Mouse (Mus musculus) urinary bladder, postnatal 14 days (tissue): ENCODE data around the gene Gata1.
A peak's percentile ranks its signal among the peaks of the same experiment; 100 is the strongest.
"Not testable (repeated sequence)": the region's sequence is repeated elsewhere in the genome, so short reads cannot be mapped to it uniquely, and the experiment has no call there.

Experiments
- DNase-seq: peaks from one replicate; pipeline ENCODE4 v3.0.0; 2021; ENCODE audit warnings: low spot score

Gata1 gene

GRCm38 (mm10) chrX:7966161-7966560, 11.7 kb downstream of the Gata1 start:
- DNase-seq = no peak

GRCm38 (mm10) chrX:7963829-7964626, 13.8 kb downstream of the Gata1 start:
- DNase-seq = no peak

DNA sequence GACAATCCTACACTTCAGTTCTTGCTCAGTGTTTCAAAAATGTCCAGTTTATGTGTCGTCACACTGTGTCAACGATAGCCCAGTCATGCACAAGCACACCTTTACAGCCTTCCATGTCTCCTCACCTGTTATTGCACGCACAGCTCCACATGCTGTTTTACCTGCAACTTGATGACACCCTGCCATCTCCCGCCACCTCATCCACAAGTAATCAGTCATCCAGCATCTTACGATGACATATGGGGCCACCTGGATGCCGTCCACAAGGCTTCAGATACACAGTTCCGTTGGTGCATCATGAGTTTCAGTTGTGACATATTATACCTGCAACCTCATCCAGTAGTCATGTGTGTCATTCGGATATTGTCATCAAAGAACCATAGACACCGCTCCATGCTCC, 19.0 kb downstream of the Gata1 start:
- DNase-seq = no peak

DNA sequence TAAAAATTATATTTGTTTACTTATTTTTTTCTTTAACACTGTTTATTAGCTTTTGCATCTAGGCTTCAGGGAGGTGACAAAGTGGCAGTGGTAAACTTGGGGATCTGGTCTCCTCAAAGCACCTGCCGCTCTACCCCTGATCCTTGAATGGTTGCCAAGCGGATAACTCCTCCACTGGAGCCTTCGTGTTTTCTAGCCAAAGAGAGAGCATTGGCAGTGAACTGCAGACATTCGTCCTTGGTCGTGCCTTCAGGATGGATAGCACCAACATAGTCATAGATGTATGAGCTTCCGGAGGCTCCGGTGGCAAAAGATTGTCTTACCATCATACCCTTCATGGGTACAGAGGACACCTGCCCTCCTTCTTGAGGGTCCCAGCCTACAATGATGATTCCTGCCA, 27.8 kb downstream of the Gata1 start:
- no peak for DNase-seq

DNA sequence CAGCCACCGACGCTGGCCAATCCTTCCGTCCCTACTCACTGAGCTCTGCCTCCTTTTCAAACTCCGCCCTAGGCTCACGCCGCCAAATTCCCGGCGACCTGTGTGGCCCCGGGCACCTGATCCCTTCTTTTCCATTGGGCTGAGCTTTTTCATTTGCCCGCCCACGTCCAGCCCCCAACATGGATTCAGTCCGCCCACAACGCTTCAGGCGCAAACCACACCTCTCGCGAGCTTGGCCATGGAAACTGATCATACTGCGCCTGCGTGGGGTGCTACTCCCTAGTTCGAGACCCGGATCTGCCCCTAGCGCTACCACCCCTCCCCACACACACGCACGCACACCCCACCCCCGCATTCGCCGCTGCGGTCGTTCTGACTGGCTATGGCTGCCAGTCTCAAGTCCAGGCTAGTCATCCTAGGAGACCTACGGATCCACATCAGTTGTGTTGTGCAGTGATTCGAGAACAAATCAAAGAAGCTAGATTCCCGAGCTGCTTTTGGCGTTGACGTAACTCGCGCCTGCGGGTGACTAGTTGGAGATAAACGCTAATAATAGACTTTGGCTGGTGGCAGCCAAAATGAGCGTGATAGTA, 29.9 kb downstream of the Gata1 start:
- DNase-seq = peak; percentile 94

- no peak for DNase-seq
These were observed 30.6 kb downstream of the Gata1 start, which contains the start of gene Hdac6 for GRCm38 (mm10) chrX:7947108-7947899. Hdac6 (minus strand) TSS chrX:7947889.

DNA sequence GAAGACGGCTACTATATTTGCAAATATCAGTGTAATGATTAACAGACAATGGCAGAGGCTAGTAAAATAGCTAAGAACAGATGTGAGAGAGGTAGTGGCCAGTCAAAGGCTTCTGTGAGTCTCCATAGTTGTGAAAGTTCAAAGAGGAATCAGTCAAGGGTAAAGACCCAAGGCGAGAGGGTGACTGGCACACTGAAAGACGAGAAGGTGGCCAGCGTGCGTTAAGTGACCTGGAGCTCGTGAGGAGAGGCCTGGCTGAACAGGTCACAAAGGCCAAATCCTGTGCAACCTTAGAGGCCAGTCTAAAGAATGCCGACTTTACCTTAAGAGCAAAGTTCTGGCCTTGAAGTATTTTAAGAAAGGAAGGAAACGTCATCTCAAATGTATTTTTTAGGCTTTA, 32.3 kb downstream of the Gata1 start:
- DNase-seq = no peak

DNA sequence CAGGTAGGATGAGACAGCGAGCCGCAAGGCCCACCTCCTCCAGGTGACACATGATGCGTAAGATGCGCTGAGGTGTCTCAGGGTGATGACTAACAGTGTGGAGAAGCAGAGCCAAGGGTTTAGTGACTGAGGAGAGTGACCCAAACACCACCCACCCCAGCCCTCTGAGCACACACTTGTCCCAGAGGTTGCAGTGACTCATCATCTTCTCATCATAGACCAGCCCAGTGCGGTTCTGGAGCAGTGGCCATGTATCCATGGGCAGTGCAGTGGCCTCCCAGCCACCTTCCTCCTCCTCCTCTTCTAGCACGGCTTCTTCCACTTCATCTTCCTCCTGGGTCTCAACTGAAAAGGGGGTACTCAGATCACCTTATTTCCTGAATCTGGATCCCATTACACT, 40.2 kb downstream of the Gata1 start:
- no peak for DNase-seq

GRCm38 (mm10) chrX:7936874-7937273, 41.0 kb downstream of the Gata1 start:
- DNase-seq = no peak

DNA sequence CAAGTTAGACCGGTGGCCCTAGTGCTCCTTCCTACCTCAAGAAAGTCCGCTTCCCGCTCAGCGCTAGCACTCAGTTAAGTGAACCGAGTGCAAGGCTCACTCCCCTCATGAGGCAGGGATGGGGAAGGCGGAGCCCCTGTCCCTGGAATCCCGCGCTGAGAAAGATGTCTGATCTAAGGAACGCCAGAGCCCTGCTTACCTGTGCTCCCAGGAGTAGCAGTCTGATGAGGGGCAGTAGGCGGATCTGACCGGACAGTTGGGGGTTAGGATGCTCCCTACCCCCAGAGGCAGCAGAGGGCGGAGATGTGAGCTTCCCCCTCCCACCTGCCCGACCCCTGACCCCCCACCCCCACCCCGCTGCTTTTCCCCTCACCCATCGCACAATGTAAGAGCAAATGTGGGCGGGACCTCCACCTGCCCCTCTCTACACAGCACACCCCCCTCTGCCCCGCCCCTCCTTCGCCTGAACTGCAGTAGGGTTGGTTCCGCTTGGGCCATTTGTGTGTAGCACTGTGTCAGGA, 49.5 kb downstream of the Gata1 start, which contains the start of gene Eras:
Gene Eras, minus strand, starts transcription at position 338 of the 521 bp plus-strand sequence.
- DNase-seq = no peak

GRCm38 (mm10) chrX:7927116-7927515, 50.8 kb downstream of the Gata1 start:
- DNase-seq = no peak

DNA sequence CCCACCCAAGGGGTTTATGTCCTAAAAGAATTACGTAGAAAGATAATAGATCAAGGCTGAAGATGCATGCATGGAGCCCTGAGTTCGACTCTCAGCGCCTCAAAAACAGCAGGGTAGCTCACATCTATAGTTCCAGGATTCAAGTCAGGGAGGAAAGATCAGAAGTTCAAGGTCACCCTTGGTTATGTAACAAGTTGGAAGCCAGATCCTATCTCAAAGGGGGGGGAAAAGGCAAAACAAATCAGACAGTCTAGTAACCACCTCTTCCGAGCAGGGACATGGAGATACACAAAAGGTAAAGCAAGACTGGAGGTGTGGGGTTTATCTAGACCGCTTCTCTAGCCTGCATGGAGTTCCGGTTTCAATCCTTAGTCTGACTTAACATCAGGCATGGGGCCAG, 51.6 kb downstream of the Gata1 start:
- no peak for DNase-seq

DNA sequence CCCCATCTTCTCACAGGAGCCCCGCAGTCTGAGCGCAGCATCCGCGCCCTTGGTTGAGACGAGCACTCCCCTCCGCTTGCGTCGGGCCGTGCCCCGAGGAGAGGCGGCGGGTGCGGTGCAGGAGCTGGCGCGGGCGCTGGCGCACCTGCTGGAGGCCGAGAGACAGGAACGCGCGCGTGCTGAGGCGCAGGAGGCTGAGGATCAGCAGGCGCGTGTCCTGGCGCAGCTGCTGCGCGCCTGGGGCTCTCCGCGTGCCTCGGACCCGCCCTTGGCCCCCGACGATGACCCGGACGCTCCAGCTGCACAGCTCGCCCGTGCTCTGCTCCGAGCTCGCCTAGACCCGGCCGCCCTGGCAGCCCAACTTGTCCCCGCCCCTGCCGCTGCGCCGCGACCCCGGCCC, 55.8 kb downstream of the Gata1 start:
- no peak for DNase-seq

DNA sequence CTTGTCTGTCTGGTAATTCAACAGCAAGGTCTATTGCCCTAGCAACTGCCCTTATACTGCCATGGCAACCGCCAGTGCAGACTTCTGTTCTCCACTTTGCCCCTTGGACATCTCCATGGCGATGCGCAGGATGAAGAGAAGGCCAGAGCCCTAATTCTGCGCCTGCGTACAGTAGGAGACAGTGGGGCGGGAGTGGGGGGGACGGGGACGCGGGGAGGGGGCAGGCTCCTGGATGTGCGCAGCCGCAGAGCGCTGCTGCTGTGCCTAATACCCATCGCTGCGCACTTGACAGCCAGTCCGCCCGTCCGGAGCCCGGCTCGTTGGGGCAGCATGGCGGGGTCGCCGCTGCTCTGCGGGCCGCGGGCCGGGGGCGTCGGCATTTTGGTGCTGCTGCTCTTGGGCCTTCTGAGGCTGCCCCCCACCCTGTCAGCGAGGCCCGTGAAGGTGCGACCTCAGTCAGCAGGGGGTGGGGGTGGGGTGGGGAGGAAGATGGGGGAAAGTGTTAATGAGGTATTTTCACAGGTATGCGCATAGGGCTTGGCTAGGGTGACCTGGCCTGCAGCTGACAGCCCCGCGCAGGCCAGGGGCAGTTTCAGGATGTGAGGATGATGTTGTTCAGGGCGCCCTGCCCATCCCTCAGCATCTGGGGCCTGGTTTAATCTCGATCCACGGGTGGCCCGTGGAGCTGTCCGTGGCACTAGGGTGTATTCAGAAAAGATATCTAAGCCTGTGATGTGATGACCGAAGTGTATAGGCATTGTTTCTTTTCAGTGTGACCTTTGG, 58.1 kb downstream of the Gata1 start, which contains the start of gene Pcsk1n:
Gene Pcsk1n, plus strand, starts transcription at position 222 of the 783 bp plus-strand sequence.
- no peak for DNase-seq

DNA sequence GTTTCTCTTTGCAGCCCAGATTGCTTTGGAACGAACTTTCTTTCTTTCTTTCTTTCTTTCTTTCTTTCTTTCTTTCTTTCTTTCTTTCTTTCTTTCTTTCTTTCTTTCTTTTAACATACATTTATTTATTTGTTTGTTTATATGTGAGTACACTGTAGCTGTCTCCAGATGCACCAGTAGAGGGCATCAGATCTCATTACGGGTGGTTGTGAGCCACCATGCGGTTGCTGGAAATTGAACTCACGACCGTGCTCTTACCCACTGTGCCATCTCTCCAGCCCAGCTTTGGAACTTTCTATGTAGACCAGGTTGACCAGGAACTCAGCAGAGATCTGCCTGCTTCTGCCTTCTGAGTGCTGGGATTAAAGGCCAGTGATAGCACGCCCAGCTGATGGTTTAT, 59.9 kb downstream of the Gata1 start:
- not testable (repeated sequence) for DNase-seq

- peak; percentile 25 for DNase-seq
These were observed 62.2 kb downstream of the Gata1 start for GRCm38 (mm10) chrX:7915669-7916068.

DNA sequence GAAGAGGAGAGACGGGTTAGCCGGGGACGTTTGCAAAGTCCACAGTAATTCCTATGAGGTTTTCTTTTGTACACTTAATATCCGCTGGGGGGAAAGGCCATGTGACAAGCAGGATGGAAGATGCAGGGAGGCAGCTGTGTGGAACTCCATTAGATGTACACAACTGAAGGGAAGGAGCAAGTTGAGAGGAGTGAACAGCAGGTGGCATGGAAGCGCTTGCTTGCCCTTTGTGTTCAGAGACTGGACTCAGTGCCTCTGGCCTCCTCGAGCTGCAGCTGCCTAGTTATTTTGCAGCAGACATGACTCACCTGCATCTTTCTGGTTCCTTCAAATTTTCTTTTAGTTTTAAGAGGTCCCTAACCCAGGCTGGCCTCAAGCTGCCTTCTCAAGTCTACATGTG, 67.4 kb downstream of the Gata1 start:
- DNase-seq = no peak
